Mouse (Mus musculus) liver, embryonic 15.5 days (tissue): ENCODE results near the gene Lyar. TPM values are rescaled to one million over a fixed set of nuclear protein-coding genes. Genes with fewer than 3 reads are reported as not detected.

Experiments used
- ATAC-seq: fragments of 200-750 bp; cut with Nextera tagmentation; 2 replicates; pipeline ENCODE4 v1.8.0; 2017; ENCODE audit warnings: moderate number of reproducible peaks, mild to moderate bottlenecking, moderate library complexity; ENCODE audit not compliant: insufficient read depth
- H3K27ac ChIP-seq: fragments of 300-500 bp; sonication (generic); replicated peaks from 2 replicates; pipeline ENCODE4 v1.5.1; 2015; ENCODE audit warnings: mild to moderate bottlenecking, inconsistent platforms
- H3K27me3 ChIP-seq: fragments of 300-500 bp; sonication (generic); 2 replicates; pipeline ENCODE4 v1.6.1; 2015; ENCODE audit warnings: mild to moderate bottlenecking, inconsistent platforms
- H3K36me3 ChIP-seq: fragments of 300-500 bp; sonication (generic); replicated peaks from 2 replicates; pipeline ENCODE4 v1.6.1; 2015; ENCODE audit warnings: moderate library complexity, mild to moderate bottlenecking, inconsistent platforms
- H3K4me1 ChIP-seq: fragments of 300-500 bp; sonication (generic); replicated peaks from 2 replicates; pipeline ENCODE4 v1.6.1; 2015; ENCODE audit warnings: inconsistent platforms
- H3K4me2 ChIP-seq: fragments of 300-500 bp; sonication (generic); 2 replicates; pipeline ENCODE4 v1.6.1; 2015; ENCODE audit warnings: moderate library complexity, mild to moderate bottlenecking, inconsistent platforms
- H3K4me3 ChIP-seq: fragments of 300-500 bp; sonication (generic); replicated peaks from 2 replicates; pipeline ENCODE4 v1.5.1; 2015; ENCODE audit warnings: mild to moderate bottlenecking, inconsistent platforms
- H3K9ac ChIP-seq: fragments of 300-500 bp; sonication (generic); 2 replicates; pipeline ENCODE4 v1.6.1; 2015; ENCODE audit warnings: moderate library complexity, mild to moderate bottlenecking, inconsistent platforms
- H3K9me3 ChIP-seq: fragments of 300-500 bp; sonication (generic); replicated peaks from 2 replicates; pipeline ENCODE4 v1.6.1; 2016; ENCODE audit warnings: inconsistent platforms
- WGBS: fragments of 180-500 bp; shearing (Covaris S2); methylation state at CpG from one replicate; pipeline ENCODE4 v1.1.7; 2015; ENCODE audit warnings: mixed read lengths; ENCODE audit not compliant: insufficient replicate concordance; 5-methylcytosine and 5-hydroxymethylcytosine counted together
- polyA plus RNA-seq: library from polyadenylated mRNA; unstranded; fragments of >200 nt; fragmentation: Nextera tagmentation; extraction: Ambion mirVana; gene quantifications from 2 replicates; pipeline ENCODE4 v1.2.1, GENCODE M21; 2015

Lyar gene
- polyA plus RNA-seq, result 37.0 and 47.7 TPM in 2 replicates

GRCm38 (mm10) chr5:38220328-38220912, at the start of gene Lyar, which contains the start of gene Zbtb49:
Lyar (plus strand) TSS chr5:38220470.
Zbtb49 (minus strand) TSS chr5:38220457.
- peak within 1 kb of the TSS; percentile 92 for H3K4me3 ChIP-seq
- H3K27me3 ChIP-seq, result no peaks in the 10 kb centered on the region
- H3K4me1 ChIP-seq, result peaks cover 31% of the 10 kb centered on the region
- WGBS, result under 1% methylated on average over 55 of the region's 55 CpGs
- H3K9ac ChIP-seq, result peak within 1 kb of the TSS; percentile 82
- peak within 1 kb of the TSS; percentile 94 for H3K4me2 ChIP-seq
- H3K36me3 ChIP-seq, result peaks cover 17% of the 10 kb centered on the region
- peak; percentile 91 for ATAC-seq
- no peaks in the 10 kb centered on the region for H3K9me3 ChIP-seq
- H3K27ac ChIP-seq, result peak within 1 kb of the TSS; percentile 75

GRCm38 (mm10) chr5:38173766-38174165, 46.5 kb upstream of the Lyar start:
- ATAC-seq, result no peak
- Histone ChIP-seq H3K4me1 (no peaks in the 10 kb centered on the region), H3K27ac (no peak overlapping the region), H3K36me3 (no peaks in the 10 kb centered on the region), H3K9ac (no peak overlapping the region), H3K9me3 (no peaks in the 10 kb centered on the region), H3K27me3 (no peaks in the 10 kb centered on the region), H3K4me2 (no peak overlapping the region), H3K4me3 (no peak overlapping the region)
- 42% methylated on average over 5 of the region's 5 CpGs for WGBS

GRCm38 (mm10) chr5:38174256-38174912, 45.9 kb upstream of the Lyar start:
- no peak for ATAC-seq
- WGBS, result 61% methylated on average over 16 of the region's 16 CpGs
- H3K27me3 ChIP-seq, result no peaks in the 10 kb centered on the region

GRCm38 (mm10) chr5:38184688-38185285, 35.5 kb upstream of the Lyar start:
- no peak for ATAC-seq
- Histone ChIP-seq H3K4me2 (no peak overlapping the region), H3K36me3 (no peaks in the 10 kb centered on the region), H3K9ac (no peak overlapping the region), H3K4me3 (no peak overlapping the region), H3K27ac (no peak overlapping the region), H3K4me1 (no peaks in the 10 kb centered on the region), H3K27me3 (0 out of 2 replicates have a peak, but pooled peaks cover 3% of the 10 kb centered on the region), H3K9me3 (no peaks in the 10 kb centered on the region)
- WGBS, result 67% methylated on average over 6 of the region's 6 CpGs

More at GRCm38 (mm10) chr5:38174256-38174912, 45.9 kb upstream of the Lyar start:
- Histone ChIP-seq H3K4me2 (no peak overlapping the region), H3K36me3 (no peaks in the 10 kb centered on the region), H3K4me3 (no peak overlapping the region), H3K9ac (no peak overlapping the region), H3K4me1 (no peaks in the 10 kb centered on the region), H3K9me3 (no peaks in the 10 kb centered on the region), H3K27ac (no peak overlapping the region)

GRCm38 (mm10) chr5:38187006-38187405, 33.3 kb upstream of the Lyar start:
- Histone ChIP-seq H3K27me3 (0 out of 2 replicates have a peak, but pooled peaks cover 3% of the 10 kb centered on the region), H3K4me3 (no peak overlapping the region), H3K4me2 (no peak overlapping the region), H3K4me1 (no peaks in the 10 kb centered on the region), H3K27ac (no peak overlapping the region), H3K36me3 (no peaks in the 10 kb centered on the region), H3K9ac (no peak overlapping the region), H3K9me3 (no peaks in the 10 kb centered on the region)
- ATAC-seq, result no peak
- 58% methylated on average over 2 of the region's 2 CpGs for WGBS

- Histone ChIP-seq H3K9me3 (no peaks in the 10 kb centered on the region), H3K4me1 (no peaks in the 10 kb centered on the region), H3K27ac (no peak overlapping the region), H3K9ac (no peak overlapping the region), H3K4me2 (no peak overlapping the region), H3K36me3 (no peaks in the 10 kb centered on the region), H3K4me3 (no peak overlapping the region), H3K27me3 (no peaks in the 10 kb centered on the region)
- WGBS, result 70% methylated on average over 3 of the region's 3 CpGs
- ATAC-seq, result no peak
These were observed 29.4 kb upstream of the Lyar start for GRCm38 (mm10) chr5:38190907-38191306.

GRCm38 (mm10) chr5:38194946-38195345, 25.3 kb upstream of the Lyar start:
- Histone ChIP-seq H3K36me3 (no peaks in the 10 kb centered on the region; the same call in 1 of the 2 replicates), H3K4me2 (no peak overlapping the region), H3K4me1 (no peaks in the 10 kb centered on the region), H3K27me3 (no peaks in the 10 kb centered on the region), H3K9me3 (no peaks in the 10 kb centered on the region), H3K27ac (no peak overlapping the region), H3K4me3 (no peak overlapping the region), H3K9ac (no peak overlapping the region)
- WGBS, result 29% methylated on average over 2 of the region's 2 CpGs
- ATAC-seq, result no peak

GRCm38 (mm10) chr5:38195941-38196340, 24.3 kb upstream of the Lyar start:
- H3K4me2 ChIP-seq, result no peak overlapping the region
- H3K4me1 ChIP-seq, result no peaks in the 10 kb centered on the region
- H3K27ac ChIP-seq, result no peak overlapping the region
- peaks cover 7% of the 10 kb centered on the region; the same call in 1 of the 2 replicates for H3K36me3 ChIP-seq
- ATAC-seq, result no peak
- no peaks in the 10 kb centered on the region for H3K9me3 ChIP-seq
- no peaks in the 10 kb centered on the region for H3K27me3 ChIP-seq
- H3K9ac ChIP-seq, result no peak overlapping the region
- no peak overlapping the region for H3K4me3 ChIP-seq

- Histone ChIP-seq H3K4me2 (no peak overlapping the region), H3K27ac (no peak overlapping the region), H3K9me3 (no peaks in the 10 kb centered on the region), H3K36me3 (peaks cover 14% of the 10 kb centered on the region; the same call in 1 of the 2 replicates), H3K4me1 (no peaks in the 10 kb centered on the region), H3K9ac (no peak overlapping the region), H3K4me3 (no peak overlapping the region), H3K27me3 (no peaks in the 10 kb centered on the region)
- ATAC-seq, result no peak
- WGBS, result 60% methylated on average over 5 of the region's 5 CpGs
These were observed 23.3 kb upstream of the Lyar start for GRCm38 (mm10) chr5:38196821-38197481.

- no peaks in the 10 kb centered on the region for H3K4me1 ChIP-seq
- ATAC-seq, result no peak
- no peak overlapping the region for H3K27ac ChIP-seq
- whole genome bisulfite sequencing, result 19% methylated on average over 7 of the region's 7 CpGs
- H3K36me3 ChIP-seq, result peaks cover 16% of the 10 kb centered on the region; the same call in 1 of the 2 replicates
- no peaks in the 10 kb centered on the region for H3K9me3 ChIP-seq
- no peak overlapping the region for H3K9ac ChIP-seq
- no peak overlapping the region for H3K4me2 ChIP-seq
- H3K27me3 ChIP-seq, result no peaks in the 10 kb centered on the region
- H3K4me3 ChIP-seq, result no peak overlapping the region
These were observed 22.8 kb upstream of the Lyar start for GRCm38 (mm10) chr5:38197482-38197823.

- 74% methylated on average over 2 of the region's 2 CpGs for WGBS
- Histone ChIP-seq H3K4me2 (no peak overlapping the region), H3K9ac (no peak overlapping the region), H3K4me3 (no peak overlapping the region), H3K27me3 (no peaks in the 10 kb centered on the region), H3K4me1 (no peaks in the 10 kb centered on the region), H3K36me3 (peaks cover 34% of the 10 kb centered on the region), H3K27ac (no peak overlapping the region), H3K9me3 (no peaks in the 10 kb centered on the region)
- no peak for ATAC-seq
These were observed 20.6 kb upstream of the Lyar start for GRCm38 (mm10) chr5:38199686-38200085.
